Mouse (Mus musculus): ENCODE results near the gene Ilf3.

DNA sequence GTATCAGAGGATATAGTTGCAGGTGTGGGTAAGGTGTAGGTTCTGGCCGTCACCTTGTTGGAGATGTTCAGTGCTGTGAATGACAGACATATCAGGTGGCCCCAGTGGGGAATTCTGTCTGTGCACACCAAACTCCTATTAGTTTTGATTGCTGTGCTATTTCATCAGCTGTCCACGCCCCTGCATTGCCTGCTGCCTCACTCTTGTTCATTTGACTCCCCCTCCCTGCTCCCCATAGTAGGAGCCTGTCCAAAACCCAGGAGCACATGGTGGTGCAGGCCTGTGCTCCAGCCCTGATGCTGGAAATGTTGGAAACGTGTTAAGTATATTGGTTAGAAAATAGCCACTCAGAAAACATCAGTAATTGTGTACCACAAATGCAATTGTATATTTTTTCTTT, 71.8 kb downstream of the Ilf3 start:
- TF ChIP-seq CTCF (IDR thresholded peaks at IDR 0.05; ENCODE audit: extremely low read depth, insufficient read length, insufficient replicate concordance, low read depth, low read length) (no peak), POLR2A (IDR thresholded peaks at IDR 0.05; ENCODE audit: low read depth, low read length) (no peak)
